Comparison of ENCODE assay signal across 8 mouse cellular contexts in the genomic region with DNA sequence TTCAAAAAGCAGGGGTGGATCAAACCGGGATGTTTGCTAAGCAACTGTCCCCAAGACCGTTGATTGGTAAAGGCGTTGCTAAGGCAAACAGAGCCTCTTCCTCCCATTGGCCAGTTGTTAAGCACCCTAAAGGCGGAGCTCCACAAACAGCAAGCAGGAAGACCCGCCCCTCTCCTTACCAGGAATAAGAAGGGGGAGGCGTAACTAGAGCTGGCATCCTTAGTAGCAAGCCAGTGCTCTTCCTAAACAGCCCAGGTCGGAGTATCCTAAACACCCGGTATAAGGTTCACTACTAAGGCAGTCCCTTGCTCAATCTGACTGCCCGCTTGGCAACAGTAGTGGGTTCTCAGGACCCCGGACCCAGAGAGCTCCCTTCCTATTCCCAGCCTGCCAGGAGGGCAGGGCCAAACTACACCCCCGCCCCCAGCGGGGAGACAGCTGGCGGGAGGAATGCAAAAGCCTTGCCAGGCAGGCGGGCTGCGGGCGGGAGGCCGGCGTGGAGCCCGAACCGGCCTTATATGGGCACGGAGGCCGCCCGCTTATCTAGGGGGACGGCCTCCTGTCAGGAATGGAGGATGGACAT. TPM values are rescaled to one million over a fixed set of nuclear protein-coding genes. Genes with fewer than 3 reads are reported as not detected.
A peak's percentile ranks its signal among the peaks of the same experiment; 100 is the strongest.
DNase-seq lines count a peak whose midpoint lies in the region; ATAC-seq and TF ChIP-seq lines count a peak whose summit lies in the region.

No protein-coding gene starts in this region.

- DNase-seq in G1E (ENCODE audit: low spot score), result peak; percentile 51
- DNase-seq in cerebellum, adult 8-10 months, result peak; percentile 83
- peak; percentile 92 for DNase-seq in forebrain, postnatal 0 days
- DNase-seq in heart, postnatal 36 days, result peak; percentile 88 to 96
- DNase-seq in layer of hippocampus, adult 18-20 months (ENCODE audit: low spot score in 2 of 2), result peak; percentile 92 to 96
- peak; percentile 93 to 96 for DNase-seq in lung, adult 18-20 months
- DNase-seq in thymus, adult 2 months, result peak; percentile 36

- no peak for ATAC-seq in G1E (ENCODE audit: extremely low read depth, insufficient number of reproducible peaks, low FRiP score, poor library complexity, severe bottlenecking)
- ATAC-seq in forebrain, postnatal 0 days, result peak; percentile 82
- peak; percentile 15; the same call in 1 of the 2 replicates for ATAC-seq in neutrophil, adult 5-6 weeks (ENCODE audit: extremely low read depth, insufficient number of reproducible peaks, low FRiP score, poor library complexity, severe bottlenecking)

- H3K27ac ChIP-seq in forebrain, postnatal 0 days (ENCODE audit: low read depth, low read length), result peak overlapping the region; percentile 36; the same call in 1 of the 2 replicates
- H3K27ac ChIP-seq in thymus, adult 2 months (ENCODE audit: control insufficient read depth, insufficient read depth, low read length), result no peak overlapping the region

- no peak overlapping the region; the same call in 1 of the 2 replicates for H3K4me3 ChIP-seq in G1E (ENCODE audit: low read depth, low read length)
- H3K4me3 ChIP-seq in forebrain, postnatal 0 days (ENCODE audit: low read depth, low read length), result peak overlapping the region; percentile 100
- no peak overlapping the region for H3K4me3 ChIP-seq in thymus, adult 2 months (ENCODE audit: control insufficient read depth, insufficient read depth, low read length)

- peaks cover 61% of the 10 kb centered on the region for H3K36me3 ChIP-seq in G1E (replicated peaks)
- peaks cover 38% of the 10 kb centered on the region for H3K36me3 ChIP-seq in forebrain, postnatal 0 days (ENCODE audit: insufficient read depth)
- H3K36me3 ChIP-seq in thymus, adult 2 months (ENCODE audit: control insufficient read depth, insufficient read depth, low read length), result peaks cover 19% of the 10 kb centered on the region

- 0 out of 2 replicates have a peak overlapping the region, but pooled peaks have one; percentile 10 for H3K9ac ChIP-seq in forebrain, postnatal 0 days

- H3K4me2 ChIP-seq in forebrain, postnatal 0 days (ENCODE audit: low read depth), result peak overlapping the region; percentile 91

- H3K27me3 ChIP-seq in G1E (ENCODE audit: insufficient read depth, low read length), result no peaks in the 10 kb centered on the region
- H3K27me3 ChIP-seq in forebrain, postnatal 0 days (ENCODE audit: insufficient read depth, low read length), result no peaks in the 10 kb centered on the region
- H3K27me3 ChIP-seq in thymus, adult 2 months (ENCODE audit: control insufficient read depth, insufficient read depth, low read length), result no peaks in the 10 kb centered on the region

- intact Hi-C loops in heart, postnatal 36 days (cut with DNase I), result loop anchor here (5.0 kb wide), 2 partner anchors 94 to 159 kb away; partner anchors contain the start of genes Klc4, Mrpl2 and Pex6

- TF ChIP-seq POLR2A in thymus, adult 2 months (IDR thresholded peaks at IDR 0.05; ENCODE audit: control insufficient read depth, extremely low read depth, insufficient read depth, low read length, poor library complexity), result no peak

- TF ChIP-seq CTCF in G1E (IDR thresholded peaks at IDR 0.05; ENCODE audit: low read depth, low read length), result no peak
- TF ChIP-seq CTCF in forebrain, postnatal 0 days (IDR thresholded peaks at IDR 0.05; ENCODE audit: low read depth), result no peak
- TF ChIP-seq CTCF in thymus, adult 2 months (IDR thresholded peaks at IDR 0.05; ENCODE audit: borderline replicate concordance, control insufficient read depth, extremely low read depth, insufficient read depth, low read length, poor library complexity), result no peak

- H3K9me3 ChIP-seq in G1E (replicated peaks), result no peaks in the 10 kb centered on the region
- no peaks in the 10 kb centered on the region for H3K9me3 ChIP-seq in forebrain, postnatal 0 days (ENCODE audit: low read length)

- 2% methylated on average over 24 of the region's 24 CpGs for WGBS in forebrain, postnatal 0 days
- WGBS in thymus, adult 2 months, result 71% methylated on average over 24 of the region's 24 CpGs

- peaks cover 65% of the 10 kb centered on the region for H3K4me1 ChIP-seq in G1E (ENCODE audit: insufficient read depth, low read depth, low read length)
- H3K4me1 ChIP-seq in forebrain, postnatal 0 days (ENCODE audit: insufficient read depth), result peaks cover 22% of the 10 kb centered on the region
- H3K4me1 ChIP-seq in thymus, adult 2 months (replicated peaks; ENCODE audit: control insufficient read depth, insufficient read depth, low read length), result peaks cover 18% of the 10 kb centered on the region

RNA-seq across cellular contexts. Expression of gene Srf, which starts 3.0 kb away (rescaled TPM):
- total RNA-seq in G1E (2014; fragmentation: Nextera tagmentation), result 52.7 and 60.3 TPM in 2 replicates
- total RNA-seq in G1E (2017), result 18.4 and 22.7 TPM in 2 replicates
- 113 and 114 TPM in 2 replicates for polyA plus RNA-seq in G1E (2012)
- 47.2 and 57.0 TPM in 2 replicates for total RNA-seq in forebrain, postnatal 0 days (2014; rRNA removed)
- 2.3 and 2.4 TPM in 2 replicates for polyA plus RNA-seq in forebrain, postnatal 0 days (2015; fragmentation: Nextera tagmentation; extraction: Ambion mirVana)
- 10 to 100 TPM; 85.7 to 94.7 TPM for total RNA-seq in heart, postnatal 36 days (2021)
- 10 to 100 TPM; 80.8 to 89.0 TPM for total RNA-seq in layer of hippocampus, adult 18-20 months (2021)
- 30.5 and 37.6 TPM in 2 replicates for total RNA-seq in neutrophil, adult 5-6 weeks (2017)
- polyA plus RNA-seq in thymus, adult 2 months (2012; rRNA removed), result 297 and 310 TPM in 2 replicates

RNA-seq across cellular contexts. Expression of gene Cul9, which starts 6.7 kb away (rescaled TPM):
- 0.24 and 0.45 TPM in 2 replicates for total RNA-seq in G1E (2014; fragmentation: Nextera tagmentation)
- total RNA-seq in G1E (2017), result 0.76 and 0.81 TPM in 2 replicates
- polyA plus RNA-seq in G1E (2012), result 0.66 and 0.70 TPM in 2 replicates
- total RNA-seq in forebrain, postnatal 0 days (2014; rRNA removed), result 31.9 and 44.4 TPM in 2 replicates
- polyA plus RNA-seq in forebrain, postnatal 0 days (2015; fragmentation: Nextera tagmentation; extraction: Ambion mirVana), result 9.7 and 13.7 TPM in 2 replicates
- 10 to 100 TPM; 20.3 to 24.0 TPM for total RNA-seq in heart, postnatal 36 days (2021)
- total RNA-seq in layer of hippocampus, adult 18-20 months (2021), result 10 to 100 TPM; 61.8 to 66.4 TPM
- 5.5 and 7.9 TPM in 2 replicates for total RNA-seq in neutrophil, adult 5-6 weeks (2017)
- polyA plus RNA-seq in thymus, adult 2 months (2012; rRNA removed), result 21.8 and 22.0 TPM in 2 replicates

RNA-seq across cellular contexts. Expression of gene Dnph1, which starts 56.4 kb away (rescaled TPM):
- total RNA-seq in G1E (2014; fragmentation: Nextera tagmentation) (26.0 and 29.8 TPM in 2 replicates), G1E (2017) (18.8 and 24.9 TPM in 2 replicates)
- 36.9 and 38.1 TPM in 2 replicates for polyA plus RNA-seq in G1E (2012)
- 5.9 and 6.1 TPM in 2 replicates for total RNA-seq in forebrain, postnatal 0 days (2014; rRNA removed)
- 14.9 and 16.1 TPM in 2 replicates for polyA plus RNA-seq in forebrain, postnatal 0 days (2015; fragmentation: Nextera tagmentation; extraction: Ambion mirVana)
- 1 to 10 TPM in 1 of 2 experiments, under 1 TPM in 1; 0.89 to 2.2 TPM for total RNA-seq in heart, postnatal 36 days (2021)
- 1 to 10 TPM; 5.1 to 5.9 TPM for total RNA-seq in layer of hippocampus, adult 18-20 months (2021)
- not detected in 2 replicates for total RNA-seq in neutrophil, adult 5-6 weeks (2017)
- 14.0 and 17.7 TPM in 2 replicates for polyA plus RNA-seq in thymus, adult 2 months (2012; rRNA removed)

Comparison
In these comparisons a context has a peak if more than half of its experiments do, and no peak if none do; other contexts are left out.
1. DNase-seq: peak in every context shown above with its lines; median percentile 94 in lung, adult 18-20 months; 94 in layer of hippocampus, adult 18-20 months; 92 in forebrain, postnatal 0 days; 92 in heart, postnatal 36 days; 83 in cerebellum, adult 8-10 months; 51 in G1E; 36 in thymus, adult 2 months.